Mouse (Mus musculus) neural tube, embryonic 11.5 days (tissue): ENCODE measurements around the gene Micu2. TPM values are rescaled to one million over a fixed set of nuclear protein-coding genes. Genes with fewer than 3 reads are reported as not detected.
A peak's percentile ranks its signal among the peaks of the same experiment; 100 is the strongest.
"Not testable (repeated sequence)": the region's sequence is repeated elsewhere in the genome, so short reads cannot be mapped to it uniquely, and the experiment has no call there.

Source experiments
- ATAC-seq: fragments of 200-750 bp; cut with Nextera tagmentation; 2 replicates; pipeline ENCODE4 v1.8.0; 2017; ENCODE audit warnings: moderate number of reproducible peaks, mild to moderate bottlenecking, moderate TSS enrichment, moderate library complexity; ENCODE audit not compliant: insufficient read depth, low FRiP score, low TSS enrichment
- DNase-seq: peaks from one replicate; pipeline ENCODE4 v3.0.0-alpha.2; 2015; ENCODE audit warnings: low spot score
- H3K27ac ChIP-seq: fragments of 300-500 bp; sonication (generic); 2 replicates; pipeline ENCODE4 v1.5.1; 2014; ENCODE audit warnings: low read depth, mild to moderate bottlenecking, low read length
- H3K27me3 ChIP-seq: fragments of 300-500 bp; sonication (generic); 2 replicates; pipeline ENCODE4 v1.6.1; 2014; ENCODE audit warnings: mild to moderate bottlenecking, low read length, mixed read lengths; ENCODE audit not compliant: control insufficient read depth, insufficient read depth
- H3K36me3 ChIP-seq: fragments of 300-500 bp; sonication (generic); 2 replicates; pipeline ENCODE4 v1.6.1; 2014; ENCODE audit warnings: mild to moderate bottlenecking, low read length, moderate library complexity, mixed read lengths; ENCODE audit not compliant: control insufficient read depth, insufficient read depth
- H3K4me1 ChIP-seq: fragments of 300-500 bp; sonication (generic); 2 replicates; pipeline ENCODE4 v1.6.1; 2014; ENCODE audit warnings: low read length, mixed read lengths; ENCODE audit not compliant: control insufficient read depth, insufficient read depth
- H3K4me2 ChIP-seq: fragments of 300-500 bp; sonication (generic); 2 replicates; pipeline ENCODE4 v1.6.1; 2014; ENCODE audit warnings: low read depth, mild to moderate bottlenecking, moderate library complexity
- H3K4me3 ChIP-seq: fragments of 300-500 bp; sonication (generic); 2 replicates; pipeline ENCODE4 v1.5.1; 2014; ENCODE audit warnings: low read depth, low read length
- H3K9ac ChIP-seq: fragments of 300-500 bp; sonication (generic); 2 replicates; pipeline ENCODE4 v1.6.1; 2014; ENCODE audit warnings: mild to moderate bottlenecking, low read length
- H3K9me3 ChIP-seq: fragments of 300-500 bp; sonication (generic); 2 replicates; pipeline ENCODE4 v1.6.1; 2016; ENCODE audit warnings: low read length; ENCODE audit not compliant: control insufficient read depth
- whole genome bisulfite sequencing: fragments of 180-500 bp; shearing (Covaris S2); extraction: QIAGEN DNeasy Blood & Tissue Kit; methylation state at CpG from one replicate; pipeline ENCODE4 v1.1.7; 2014; 5-methylcytosine and 5-hydroxymethylcytosine counted together
- polyA plus RNA-seq: library from polyadenylated mRNA; unstranded; fragments of >200 nt; fragmentation: Nextera tagmentation; extraction: Ambion mirVana; gene quantifications from 2 replicates; pipeline ENCODE4 v1.2.1, GENCODE M21; 2014

Micu2 gene
- polyA plus RNA-seq, 1 experiment from 2014 or later: 59.9 TPM

DNA sequence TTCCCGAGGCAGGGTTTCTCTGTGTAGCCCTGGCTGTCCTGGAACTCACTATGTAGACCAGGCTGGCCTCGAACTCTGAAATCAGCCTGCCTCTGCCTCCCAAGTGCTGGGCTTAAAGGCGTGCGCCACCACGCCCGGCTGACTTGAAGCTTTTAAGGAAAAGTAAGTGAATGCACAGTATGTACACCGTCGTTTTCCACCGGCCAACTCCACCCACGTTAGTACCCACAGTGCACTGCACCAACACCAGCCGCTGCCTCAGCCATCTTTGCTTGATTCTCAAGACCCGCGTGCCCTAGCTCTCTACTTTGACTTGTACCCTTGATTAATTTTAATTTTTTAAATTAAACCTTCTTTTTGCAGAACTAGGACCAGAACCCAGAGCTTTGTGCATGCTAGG, 64.4 kb downstream of the Micu2 start:
- Histone ChIP-seq H3K27ac (no peak overlapping the region), H3K9ac (no peak overlapping the region), H3K4me1 (no peaks in the 10 kb centered on the region), H3K9me3 (no peaks in the 10 kb centered on the region), H3K27me3 (no peaks in the 10 kb centered on the region), H3K4me3 (no peak overlapping the region), H3K4me2 (no peak overlapping the region), H3K36me3 (no peaks in the 10 kb centered on the region)
- 94% methylated on average over 13 of the region's 13 CpGs for WGBS
- ATAC-seq: no peak
- no peak for DNase-seq

DNA sequence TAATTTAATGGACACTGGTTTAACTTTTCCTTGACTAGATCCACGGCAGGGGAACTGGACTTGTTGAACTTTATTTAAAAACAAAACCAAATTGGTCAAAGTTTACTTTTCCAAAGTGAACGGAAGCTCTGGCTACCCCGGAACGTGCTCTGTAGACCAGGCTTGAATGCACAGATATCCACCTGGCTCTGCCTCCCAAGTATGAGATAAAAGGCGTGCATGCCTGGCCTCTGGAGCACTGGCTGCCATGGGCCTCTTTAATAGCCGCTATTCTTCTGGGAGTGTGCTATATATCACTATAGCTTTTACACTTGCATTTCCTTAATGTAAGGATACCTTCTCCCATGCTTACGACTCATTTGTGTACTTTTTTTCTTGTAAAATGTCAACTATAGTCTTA, 65.5 kb downstream of the Micu2 start:
- Histone ChIP-seq H3K36me3 (no peaks in the 10 kb centered on the region), H3K4me2 (no peak overlapping the region), H3K27me3 (no peaks in the 10 kb centered on the region), H3K9me3 (no peaks in the 10 kb centered on the region), H3K9ac (no peak overlapping the region), H3K4me1 (no peaks in the 10 kb centered on the region), H3K4me3 (no peak overlapping the region), H3K27ac (no peak overlapping the region)
- DNase-seq: no peak
- ATAC-seq: no peak
- 74% methylated on average over 7 of the region's 7 CpGs for WGBS

DNA sequence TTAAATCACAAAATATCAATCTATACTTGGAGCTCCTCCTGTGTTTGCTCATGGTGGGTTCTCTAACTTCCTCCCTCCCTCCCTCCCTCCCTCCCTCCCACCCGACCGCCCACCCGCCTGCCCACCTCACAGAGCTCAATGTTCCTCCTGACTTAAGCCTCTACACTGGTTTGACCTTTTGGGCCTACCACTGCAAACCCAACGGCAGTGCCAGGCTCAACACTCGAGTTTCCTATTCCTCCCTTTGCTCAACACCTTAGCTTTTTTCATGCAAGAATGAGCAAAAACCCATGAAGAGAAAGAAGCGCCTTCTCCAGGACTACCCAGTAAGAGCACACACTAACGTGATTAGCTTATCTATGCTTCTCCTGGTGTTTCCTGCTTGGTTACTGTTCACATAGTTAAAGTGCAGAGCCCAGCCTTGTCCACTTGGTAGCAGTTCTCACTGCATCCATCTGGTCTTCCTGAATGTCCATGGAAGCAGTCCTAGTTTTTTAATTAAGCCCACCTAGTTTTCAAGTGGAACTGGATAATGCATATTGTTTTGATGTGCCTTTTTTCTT, 66.1 kb downstream of the Micu2 start:
- no peak overlapping the region for H3K27ac ChIP-seq
- no peak for ATAC-seq
- H3K4me3 ChIP-seq: no peak overlapping the region
- H3K27me3 ChIP-seq: no peaks in the 10 kb centered on the region
- no peak for DNase-seq
- H3K4me1 ChIP-seq: no peaks in the 10 kb centered on the region
- no peak overlapping the region for H3K4me2 ChIP-seq
- WGBS: 86% methylated on average over 7 of the region's 7 CpGs
- H3K9me3 ChIP-seq: no peaks in the 10 kb centered on the region
- H3K9ac ChIP-seq: no peak overlapping the region
- H3K36me3 ChIP-seq: no peaks in the 10 kb centered on the region

DNA sequence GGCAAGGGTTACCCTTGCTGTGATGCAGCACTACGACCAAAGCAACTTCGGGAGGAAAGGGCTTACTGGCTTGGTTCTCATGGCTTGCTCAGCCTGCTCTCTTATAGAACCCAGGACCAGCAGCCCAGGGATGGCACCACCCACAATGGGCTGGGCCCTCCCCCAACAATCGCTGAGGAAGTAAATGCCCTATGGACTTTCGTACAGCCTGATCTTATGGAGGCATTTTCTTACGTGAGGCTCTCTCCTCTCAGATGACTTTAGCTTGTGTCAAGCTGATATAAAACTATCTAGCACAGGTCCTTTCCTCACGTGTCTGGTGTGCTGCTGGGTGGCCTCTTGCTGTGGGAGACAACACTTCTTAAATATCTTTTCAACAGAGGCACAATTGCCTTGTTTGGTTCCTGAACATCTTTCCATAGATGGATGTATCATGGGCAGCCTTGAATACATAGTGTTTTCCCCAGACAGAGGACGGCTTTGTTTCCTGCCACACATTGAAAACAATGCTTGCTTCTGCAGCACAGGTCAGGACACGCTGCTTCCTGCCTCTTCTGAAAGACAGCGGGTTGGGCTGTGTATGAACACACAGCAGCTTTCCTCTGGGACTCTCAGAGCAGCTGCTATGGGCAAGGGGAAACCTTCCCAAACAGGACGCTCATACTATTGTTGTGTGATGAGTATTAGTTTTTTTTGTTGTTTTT, 77.5 kb downstream of the Micu2 start:
- Histone ChIP-seq H3K27me3 (no peaks in the 10 kb centered on the region), H3K4me1 (peaks cover 6% of the 10 kb centered on the region; the same call in 1 of the 2 replicates), H3K4me3 (no peak overlapping the region), H3K4me2 (no peak overlapping the region), H3K36me3 (peaks cover 5% of the 10 kb centered on the region; the same call in 1 of the 2 replicates), H3K27ac (peak overlapping the region; percentile 56), H3K9me3 (no peaks in the 10 kb centered on the region), H3K9ac (no peak overlapping the region)
- DNase-seq (peak; percentile 43), ATAC-seq (peak; percentile 58)
- 48% methylated on average over 10 of the region's 10 CpGs for WGBS

DNA sequence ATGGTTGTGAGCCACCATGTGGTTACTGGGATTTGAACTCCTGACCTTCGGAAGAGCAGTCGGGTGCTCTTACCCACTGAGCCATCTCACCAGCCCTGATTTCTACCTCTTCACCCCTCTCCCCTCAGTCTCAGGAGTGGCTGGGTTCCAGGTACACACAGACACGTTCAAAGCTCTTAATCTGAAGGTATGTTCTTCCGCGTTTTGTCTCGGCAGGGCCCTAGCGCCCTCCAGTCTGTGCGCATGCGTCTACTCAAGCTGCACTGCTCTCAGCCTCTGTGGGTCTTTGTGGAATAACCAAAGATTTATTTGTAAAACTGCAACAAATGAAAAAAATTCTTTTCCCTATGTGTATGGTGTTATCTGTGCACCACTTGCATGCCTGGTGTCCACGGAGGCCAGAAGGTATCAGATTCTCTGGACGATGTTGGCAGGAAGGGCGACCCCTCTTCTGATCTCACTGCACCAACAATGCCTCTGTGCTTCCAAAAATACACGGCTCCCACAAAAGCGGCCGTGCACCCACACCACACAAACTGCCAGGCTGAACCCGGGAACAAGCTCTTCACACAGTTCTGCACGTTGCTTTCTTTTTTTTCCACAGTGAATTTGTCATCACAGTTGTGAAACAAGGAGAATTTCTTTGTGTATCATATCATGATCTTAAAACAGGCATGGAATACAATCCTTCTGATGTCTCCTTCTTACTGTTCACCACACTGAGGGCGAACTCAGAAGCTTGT, 78.3 kb downstream of the Micu2 start:
- no peaks in the 10 kb centered on the region for H3K9me3 ChIP-seq
- ATAC-seq (no peak), DNase-seq (no peak)
- no peaks in the 10 kb centered on the region for H3K27me3 ChIP-seq
- peaks cover 6% of the 10 kb centered on the region; the same call in 1 of the 2 replicates for H3K4me1 ChIP-seq
- 90% methylated on average over 18 of the region's 18 CpGs for WGBS
- H3K4me2 ChIP-seq: no peak overlapping the region
- peaks cover 5% of the 10 kb centered on the region; the same call in 1 of the 2 replicates for H3K36me3 ChIP-seq
- peak overlapping the region; percentile 56 for H3K27ac ChIP-seq
- no peak overlapping the region for H3K4me3 ChIP-seq
- no peak overlapping the region for H3K9ac ChIP-seq

DNA sequence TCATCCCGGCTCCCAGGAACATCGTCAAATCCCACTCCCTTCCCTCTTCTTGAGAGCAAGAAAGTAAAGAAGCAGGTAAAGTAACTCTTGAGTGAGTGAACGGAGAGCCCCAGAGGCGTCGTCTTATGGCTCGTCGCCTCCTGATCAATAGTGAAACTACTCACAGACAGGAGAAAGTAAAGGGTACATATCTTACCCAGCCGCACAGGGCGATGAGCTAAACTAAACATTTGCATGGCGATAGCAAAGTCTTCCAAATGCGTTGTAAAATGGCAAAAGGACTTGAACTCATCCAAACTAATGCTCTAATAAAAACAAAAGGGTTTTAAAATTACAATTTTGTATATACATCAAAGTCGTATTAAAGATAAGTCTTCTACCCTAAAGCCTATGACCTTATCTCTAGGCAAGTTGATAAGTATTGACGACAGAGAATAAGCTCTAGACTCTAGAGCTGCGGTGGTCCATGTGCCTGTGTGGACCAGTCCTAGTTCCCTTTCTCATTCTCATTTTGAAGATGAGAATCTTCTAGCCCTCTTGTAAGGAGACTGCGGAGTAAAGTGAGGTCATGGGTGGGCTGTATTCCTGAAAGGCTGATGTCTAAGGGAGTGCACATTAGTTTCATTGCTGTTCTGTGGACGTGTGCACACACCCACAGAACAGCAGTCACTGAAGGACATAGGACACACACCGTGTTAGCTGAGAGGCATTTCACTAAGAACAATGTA, 79.8 kb downstream of the Micu2 start:
- no peaks in the 10 kb centered on the region for H3K27me3 ChIP-seq
- DNase-seq: no peak
- ATAC-seq: no peak
- no peaks in the 10 kb centered on the region for H3K9me3 ChIP-seq
- H3K4me1 ChIP-seq: peaks cover 6% of the 10 kb centered on the region; the same call in 1 of the 2 replicates
- 96% methylated on average over 17 of the region's 17 CpGs for WGBS
- H3K36me3 ChIP-seq: peaks cover 3% of the 10 kb centered on the region; the same call in 1 of the 2 replicates
- no peak overlapping the region for H3K9ac ChIP-seq
- H3K4me2 ChIP-seq: no peak overlapping the region
- H3K27ac ChIP-seq: no peak overlapping the region
- no peak overlapping the region for H3K4me3 ChIP-seq

DNA sequence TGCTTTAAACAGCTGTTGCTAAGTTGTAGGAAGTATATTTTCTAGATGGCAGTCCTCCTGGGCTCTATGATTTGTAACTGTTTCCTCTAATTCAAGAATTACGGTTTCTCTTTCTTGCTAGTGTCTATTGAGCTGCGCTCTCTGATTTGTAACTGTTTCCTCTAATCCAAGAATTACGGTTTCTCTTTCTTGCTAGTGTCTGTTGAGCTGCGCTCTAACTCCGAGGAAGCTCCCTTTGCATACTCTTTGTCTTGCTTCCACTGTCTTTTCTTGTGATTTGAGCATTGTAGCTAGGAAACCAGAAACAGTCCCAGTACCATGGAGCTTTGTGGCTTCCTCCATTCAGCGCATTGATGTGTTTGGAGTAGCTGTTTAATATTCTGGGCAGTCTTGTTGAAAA, 83.7 kb downstream of the Micu2 start:
- no peak overlapping the region for H3K4me3 ChIP-seq
- no peak overlapping the region for H3K27ac ChIP-seq
- no peak for DNase-seq
- WGBS: 62% methylated on average over 6 of the region's 6 CpGs
- ATAC-seq: no peak
- H3K4me2 ChIP-seq: no peak overlapping the region
- no peaks in the 10 kb centered on the region for H3K27me3 ChIP-seq
- no peak overlapping the region for H3K9ac ChIP-seq
- H3K9me3 ChIP-seq: no peaks in the 10 kb centered on the region
- H3K36me3 ChIP-seq: peaks cover 3% of the 10 kb centered on the region; the same call in 1 of the 2 replicates
- H3K4me1 ChIP-seq: no peaks in the 10 kb centered on the region

DNA sequence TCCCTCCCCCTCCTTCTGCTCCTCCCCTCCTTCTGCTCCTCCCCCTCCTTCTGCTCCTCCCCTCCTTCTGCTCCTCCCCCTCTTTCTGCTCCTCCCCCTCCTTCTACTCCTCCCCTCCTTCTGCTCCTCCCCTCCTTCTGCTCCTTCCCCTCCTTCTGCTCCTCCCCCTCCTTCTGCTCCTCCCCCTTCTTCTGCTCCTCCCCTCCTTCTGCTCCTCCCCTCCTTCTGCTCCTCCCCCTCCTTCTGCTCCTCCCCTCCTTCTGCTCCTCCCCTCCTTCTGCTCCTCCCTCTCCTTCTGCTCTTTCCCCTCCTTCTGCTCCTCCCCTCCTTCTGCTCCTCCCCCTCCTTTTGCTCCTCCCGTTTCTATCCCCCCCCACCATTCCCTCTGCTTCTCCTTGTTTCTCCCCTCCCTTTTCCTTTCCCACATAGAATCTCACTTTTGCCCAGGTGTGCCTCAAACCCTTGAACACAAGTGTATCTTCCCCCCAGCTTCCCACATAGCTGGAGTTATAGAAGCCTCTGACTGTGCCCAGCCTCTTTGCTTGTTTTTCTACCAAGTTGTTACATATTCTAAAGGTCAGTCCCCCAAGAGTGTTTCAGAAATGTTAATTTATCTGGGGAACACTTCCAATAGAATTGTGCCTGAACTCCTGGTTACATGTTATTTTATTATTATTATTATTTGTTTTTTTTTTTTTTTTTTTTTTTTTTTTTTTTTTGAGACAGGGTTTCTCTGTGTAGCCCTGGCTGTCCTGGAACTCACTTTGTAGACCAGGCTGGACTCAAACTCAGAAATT, 86.7 kb downstream of the Micu2 start:
- H3K4me1 ChIP-seq, H3K4me3 ChIP-seq, H3K4me2 ChIP-seq, H3K36me3 ChIP-seq, H3K9me3 ChIP-seq, DNase-seq, H3K27ac ChIP-seq, H3K9ac ChIP-seq, ATAC-seq, H3K27me3 ChIP-seq: not testable (repeated sequence)
- 27% methylated on average over 1 of the region's 1 CpGs for WGBS
